Mouse (Mus musculus) megakaryocyte, adult 5-6 weeks (primary cell): Measurements from ENCODE around the gene Ewsr1. TPM values are rescaled to one million over a fixed set of nuclear protein-coding genes. Genes with fewer than 3 reads are reported as not detected.
"Not testable (repeated sequence)": the region's sequence is repeated elsewhere in the genome, so short reads cannot be mapped to it uniquely, and the experiment has no call there.

Experiments
- ATAC-seq: 2 replicates; pipeline ENCODE4 v1.8.0; 2016; ENCODE audit warnings: mild to moderate bottlenecking, inconsistent platforms; ENCODE audit not compliant: poor library complexity, severe bottlenecking
- total RNA-seq, 2 experiments: library from RNA; stranded (forward) in 1 of 2; stranded (reverse) in 1 of 2; fragments of 153-499, 151-499 nt in 1 of 2; fragments of 221-1000, 200-1000 nt in 1 of 2; gene quantifications; 2 replicates each; pipeline versions ENCODE4 v1.2.3 to v1.2.4; 2015 to 2017

Ewsr1 gene
- total RNA-seq, 2 experiments from 2014 or later = 129 to 326 TPM

GRCm38 (mm10) chr11:5098035-5098735 is 881 bp downstream of the Ewsr1 start:
- no peak for ATAC-seq

- no peak for ATAC-seq
These were observed 2.5 kb downstream of the Ewsr1 start for GRCm38 (mm10) chr11:5096480-5097020.

- no peak for ATAC-seq
These were observed 3.2 kb downstream of the Ewsr1 start for GRCm38 (mm10) chr11:5095877-5096276.

GRCm38 (mm10) chr11:5091706-5092105 is 7.4 kb downstream of the Ewsr1 start:
- ATAC-seq = peak; percentile 45; the same call in 1 of the 2 replicates

GRCm38 (mm10) chr11:5089147-5089546 is 9.9 kb downstream of the Ewsr1 start:
- no peak for ATAC-seq

- not testable (repeated sequence) for ATAC-seq
These were observed 22.2 kb downstream of the Ewsr1 start for GRCm38 (mm10) chr11:5076843-5077242.

- ATAC-seq = no peak
These were observed 23.3 kb downstream of the Ewsr1 start for GRCm38 (mm10) chr11:5075760-5076159.

- no peak for ATAC-seq
These were observed 24.2 kb downstream of the Ewsr1 start for GRCm38 (mm10) chr11:5074882-5075281.

- no peak for ATAC-seq
These were observed 30.7 kb downstream of the Ewsr1 start for GRCm38 (mm10) chr11:5068126-5068971.

GRCm38 (mm10) chr11:5067063-5067462 is 32.0 kb downstream of the Ewsr1 start:
- no peak for ATAC-seq

GRCm38 (mm10) chr11:5065056-5065821 is 33.8 kb downstream of the Ewsr1 start, which contains the start of gene Gas2l1:
Gene Gas2l1, minus strand, starts transcription at chr11:5065327.
- peak; percentile 64 for ATAC-seq

GRCm38 (mm10) chr11:5064282-5065055 is 34.6 kb downstream of the Ewsr1 start:
- no peak for ATAC-seq

- no peak for ATAC-seq
These were observed 35.3 kb downstream of the Ewsr1 start for GRCm38 (mm10) chr11:5063561-5064281.

GRCm38 (mm10) chr11:5062860-5063505 is 36.1 kb downstream of the Ewsr1 start:
- ATAC-seq = no peak

GRCm38 (mm10) chr11:5062326-5062725 is 36.7 kb downstream of the Ewsr1 start:
- ATAC-seq = no peak

- ATAC-seq = peak; percentile 30
These were observed 37.5 kb downstream of the Ewsr1 start for GRCm38 (mm10) chr11:5061413-5062139.

GRCm38 (mm10) chr11:5060756-5061412 is 38.2 kb downstream of the Ewsr1 start:
- no peak for ATAC-seq

- ATAC-seq = no peak
These were observed 39.3 kb downstream of the Ewsr1 start for GRCm38 (mm10) chr11:5059704-5060156.
